Mouse (Mus musculus): ENCODE measurements at regions not wholly inside any gene's neighbourhood (a gene's known extent, or its start where the extent isn't known, plus 50 kb on each side); places are given as distances from the start of the nearest gene placed in this dataset.
A peak's percentile ranks its signal among the peaks of the same experiment; 100 is the strongest.

DNA sequence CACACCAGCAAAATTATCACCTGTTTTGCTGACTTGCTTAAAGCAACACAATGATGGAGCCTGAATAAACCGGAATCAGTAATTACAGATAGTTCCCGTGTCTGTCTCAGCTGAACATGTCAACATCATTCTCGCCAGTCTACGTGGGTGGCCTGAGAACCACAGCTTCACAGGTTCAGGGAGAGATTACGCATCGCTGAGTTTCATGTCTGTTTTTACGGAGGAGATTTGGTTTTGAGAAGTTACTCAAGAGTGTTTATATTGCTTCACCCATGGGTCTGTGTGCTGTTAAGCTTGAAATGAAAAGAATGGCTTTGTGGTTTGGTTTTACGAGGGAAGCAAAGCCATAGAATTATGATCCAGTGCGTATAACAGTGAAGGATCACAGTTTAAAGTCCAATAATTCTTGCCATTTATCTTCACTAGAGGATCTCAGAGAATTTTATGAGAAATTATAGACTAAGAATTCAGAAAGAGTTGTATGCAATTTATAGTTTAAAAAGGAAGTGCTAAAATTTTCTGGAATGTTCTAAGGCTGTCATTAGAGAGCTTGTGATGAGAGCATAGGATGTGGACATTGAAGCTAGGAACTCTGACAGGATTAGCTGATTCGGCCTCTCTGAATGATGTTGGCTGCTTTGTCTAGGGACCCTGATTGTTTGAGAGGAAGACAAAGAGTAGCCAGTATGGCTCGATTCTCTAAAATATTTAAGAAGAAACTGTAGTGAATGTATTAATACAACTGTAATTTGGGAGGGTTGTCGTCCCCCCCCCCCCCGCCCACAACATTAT is 119.4 kb upstream of the Nectin3 start:
- 64% methylated on average over 13 of the region's 13 CpGs for WGBS
- no peak overlapping the region for H3K9ac ChIP-seq (ENCODE audit: low read depth, low read length)

DNA sequence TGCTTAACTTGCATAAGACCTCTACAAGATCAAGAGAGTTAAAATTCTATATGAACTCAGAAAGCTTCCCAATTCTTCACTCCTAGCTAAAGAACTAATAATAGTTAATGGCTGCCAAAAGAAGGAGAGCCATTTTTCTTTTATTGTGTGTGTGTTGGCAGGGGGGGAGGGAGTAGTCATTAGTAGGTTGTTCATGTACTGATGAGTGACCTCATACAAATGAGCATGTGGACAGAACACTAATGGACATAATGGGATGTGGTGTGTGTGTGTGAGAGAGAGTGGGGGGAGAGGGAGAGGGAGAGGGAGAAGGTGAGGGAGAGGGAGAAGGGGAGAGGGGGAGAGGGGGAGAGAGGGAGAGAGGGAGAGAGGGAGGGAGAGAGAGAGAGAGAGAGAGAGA is 118.3 kb upstream of the Nectin3 start:
- Histone ChIP-seq H3K4me1 (ENCODE audit: control insufficient read depth, insufficient read depth, low read depth, low read length) (no peaks in the 10 kb centered on the region), H3K27ac (ENCODE audit: low read depth, low read length) (no peak overlapping the region), H3K4me2 (ENCODE audit: low read length) (no peak overlapping the region), H3K27me3 (replicated peaks; ENCODE audit: control insufficient read depth, insufficient read depth, low read length) (no peaks in the 10 kb centered on the region), H3K9ac (ENCODE audit: low read depth, low read length) (no peak overlapping the region), H3K9me3 (ENCODE audit: control insufficient read depth, low read length) (no peaks in the 10 kb centered on the region), H3K36me3 (ENCODE audit: control insufficient read depth, insufficient read depth, low read length) (no peaks in the 10 kb centered on the region), H3K4me3 (ENCODE audit: low read length) (no peak overlapping the region)
- no peak for ATAC-seq

More for the DNA sequence above, 119.4 kb upstream of the Nectin3 start:
- Histone ChIP-seq H3K36me3 (ENCODE audit: control insufficient read depth, insufficient read depth, low read length) (no peaks in the 10 kb centered on the region), H3K4me3 (ENCODE audit: low read length) (no peak overlapping the region), H3K9me3 (ENCODE audit: control insufficient read depth, low read length) (no peaks in the 10 kb centered on the region), H3K27me3 (replicated peaks; ENCODE audit: control insufficient read depth, insufficient read depth, low read length) (no peaks in the 10 kb centered on the region), H3K27ac (ENCODE audit: low read depth, low read length) (no peak overlapping the region), H3K4me2 (ENCODE audit: low read length) (no peak overlapping the region), H3K4me1 (ENCODE audit: control insufficient read depth, insufficient read depth, low read depth, low read length) (no peaks in the 10 kb centered on the region)
- ATAC-seq = no peak

DNA sequence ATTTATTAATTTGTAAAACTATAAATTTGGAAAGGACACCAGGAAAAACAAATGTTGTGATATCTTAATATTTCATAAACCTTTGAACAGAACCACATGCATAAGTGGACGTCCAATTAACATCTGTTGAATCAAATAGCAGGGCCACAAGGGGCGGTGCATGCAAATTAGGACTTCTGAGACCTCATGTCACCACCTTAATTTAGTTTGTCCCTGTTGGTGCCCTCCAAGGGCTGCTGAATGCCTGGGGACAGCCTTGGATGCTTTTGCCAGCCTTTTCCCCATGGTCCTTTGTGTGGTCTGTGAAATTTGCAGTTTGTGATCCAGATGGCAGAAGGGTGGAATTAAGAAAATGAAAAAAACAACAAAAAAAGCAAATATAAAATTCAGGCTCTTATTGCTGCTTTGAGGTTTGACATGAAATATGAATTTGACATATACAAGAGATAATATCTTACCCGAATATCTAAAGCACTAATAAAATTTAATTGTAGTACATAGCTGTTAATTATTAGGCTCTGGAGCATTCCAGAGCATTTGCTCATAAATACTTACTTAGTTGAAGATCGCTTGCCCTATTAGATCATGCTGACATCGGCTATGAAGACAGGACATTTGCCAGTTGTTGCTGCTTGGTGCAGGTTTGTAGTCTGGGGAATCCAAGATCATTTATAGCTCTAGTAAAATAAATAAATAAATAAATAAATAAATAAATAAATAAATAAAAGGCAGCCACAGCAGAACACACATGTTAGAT is 114.9 kb upstream of the Nectin3 start:
- H3K27ac ChIP-seq (ENCODE audit: low read depth, low read length) = no peak overlapping the region
- ATAC-seq = no peak
- no peak overlapping the region for H3K4me2 ChIP-seq (ENCODE audit: low read length)
- H3K9me3 ChIP-seq (ENCODE audit: control insufficient read depth, low read length) = no peaks in the 10 kb centered on the region
- 73% methylated on average over 5 of the region's 5 CpGs for WGBS
- no peak overlapping the region for H3K4me3 ChIP-seq (ENCODE audit: low read length)
- no peaks in the 10 kb centered on the region for H3K36me3 ChIP-seq (ENCODE audit: control insufficient read depth, insufficient read depth, low read length)
- H3K9ac ChIP-seq (ENCODE audit: low read depth, low read length) = no peak overlapping the region
- H3K4me1 ChIP-seq (ENCODE audit: control insufficient read depth, insufficient read depth, low read depth, low read length) = no peaks in the 10 kb centered on the region
- no peaks in the 10 kb centered on the region for H3K27me3 ChIP-seq (replicated peaks; ENCODE audit: control insufficient read depth, insufficient read depth, low read length)

DNA sequence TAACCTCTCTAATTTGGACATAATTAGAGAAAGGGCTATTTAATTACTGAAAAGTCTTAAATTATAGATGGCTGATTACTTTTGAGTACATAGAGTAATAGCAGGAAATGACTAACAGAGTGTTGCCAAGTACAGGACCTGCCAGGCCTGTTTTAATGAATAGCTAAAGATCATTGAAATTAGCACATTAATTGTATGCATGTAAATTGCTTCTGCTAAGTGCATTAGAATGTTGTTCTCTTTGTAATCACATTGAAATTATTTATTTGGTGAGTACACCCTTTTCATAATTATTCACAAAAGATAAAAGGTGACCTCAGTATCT is 107.5 kb upstream of the Nectin3 start:
- no peak for ATAC-seq
- Histone ChIP-seq H3K9me3 (ENCODE audit: control insufficient read depth, low read length) (no peaks in the 10 kb centered on the region), H3K27ac (ENCODE audit: low read depth, low read length) (no peak overlapping the region), H3K36me3 (ENCODE audit: control insufficient read depth, insufficient read depth, low read length) (no peaks in the 10 kb centered on the region), H3K4me3 (ENCODE audit: low read length) (no peak overlapping the region), H3K27me3 (replicated peaks; ENCODE audit: control insufficient read depth, insufficient read depth, low read length) (no peaks in the 10 kb centered on the region), H3K9ac (ENCODE audit: low read depth, low read length) (no peak overlapping the region), H3K4me1 (ENCODE audit: control insufficient read depth, insufficient read depth, low read depth, low read length) (no peaks in the 10 kb centered on the region), H3K4me2 (ENCODE audit: low read length) (no peak overlapping the region)

DNA sequence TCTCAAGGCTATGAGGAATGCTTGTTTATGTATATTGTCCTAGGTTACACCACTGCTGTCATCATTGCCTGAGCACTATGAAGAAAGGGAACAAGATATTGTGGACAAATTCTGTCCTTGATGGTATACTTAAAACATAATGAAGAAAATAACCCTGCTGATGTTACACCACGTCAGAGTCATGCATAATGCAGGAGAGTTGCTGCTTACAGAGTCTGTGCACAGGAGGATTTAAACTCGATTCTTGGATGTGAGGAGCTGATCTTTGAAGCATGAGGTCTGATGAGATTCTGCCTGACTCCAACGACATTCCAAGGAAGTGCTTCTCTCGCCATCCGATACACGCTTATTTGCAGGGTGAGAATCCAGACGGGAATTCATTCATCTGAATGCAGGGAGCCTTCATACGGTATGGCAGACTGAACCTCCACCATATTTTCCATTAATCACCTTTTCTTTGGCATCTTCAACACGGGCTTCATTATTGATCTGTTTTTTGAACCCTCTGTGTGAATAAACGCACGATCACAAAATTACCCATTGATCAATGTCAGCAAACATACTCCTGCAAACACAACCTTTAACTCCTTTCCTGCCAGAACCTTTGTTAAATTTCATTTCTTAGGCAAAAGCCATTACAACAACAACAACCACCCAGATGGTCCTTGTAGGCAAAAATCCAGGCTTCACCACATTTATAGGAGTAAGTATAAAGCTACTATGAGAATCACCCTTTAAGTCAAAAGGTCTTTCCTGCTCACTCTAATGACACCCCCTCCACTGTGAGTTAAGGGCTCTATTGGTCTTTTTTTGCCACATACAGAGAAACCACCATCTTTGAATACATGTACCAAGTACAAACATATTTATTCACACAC is 106.9 kb upstream of the Nectin3 start:
- Histone ChIP-seq H3K9me3 (ENCODE audit: control insufficient read depth, low read length) (no peaks in the 10 kb centered on the region), H3K4me2 (ENCODE audit: low read length) (peak overlapping the region; percentile 18; the same call in 1 of the 2 replicates), H3K36me3 (ENCODE audit: control insufficient read depth, insufficient read depth, low read length) (no peaks in the 10 kb centered on the region), H3K4me1 (ENCODE audit: control insufficient read depth, insufficient read depth, low read depth, low read length) (no peaks in the 10 kb centered on the region), H3K27ac (ENCODE audit: low read depth, low read length) (no peak overlapping the region), H3K4me3 (ENCODE audit: low read length) (no peak overlapping the region), H3K9ac (ENCODE audit: low read depth, low read length) (peak overlapping the region; percentile 9; the same call in 1 of the 2 replicates), H3K27me3 (replicated peaks; ENCODE audit: control insufficient read depth, insufficient read depth, low read length) (no peaks in the 10 kb centered on the region)
- 43% methylated on average over 11 of the region's 11 CpGs for WGBS
- ATAC-seq = no peak

DNA sequence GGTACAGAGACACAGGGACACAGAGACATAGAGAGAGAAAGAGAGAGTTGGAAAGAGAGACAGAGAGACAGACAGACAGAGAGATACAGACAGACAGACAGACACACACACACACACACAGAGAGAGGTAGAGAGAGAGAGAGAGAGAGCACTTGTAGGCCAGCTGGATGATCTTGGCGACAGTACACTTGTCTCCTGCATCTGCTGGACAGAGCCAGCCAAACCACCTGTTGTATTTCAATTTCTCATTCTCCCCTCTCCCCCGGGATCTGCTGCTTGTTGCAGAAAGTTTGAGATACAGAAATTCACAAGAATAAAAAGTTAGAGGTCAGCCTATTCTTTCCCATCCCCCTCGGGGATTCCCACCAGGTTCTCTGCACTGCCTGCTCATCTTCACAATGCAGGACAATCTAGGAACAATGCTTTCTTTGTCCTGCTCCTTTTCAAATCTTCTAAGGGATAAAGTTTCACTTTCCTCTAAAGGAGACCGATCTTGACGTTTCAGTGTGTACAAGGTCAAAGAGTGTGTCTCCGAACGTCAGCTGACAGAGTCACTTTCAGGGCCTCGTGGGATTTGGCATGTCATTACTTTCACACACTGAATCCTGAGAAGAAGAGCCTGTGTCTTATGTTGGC is 94.4 kb upstream of the Nectin3 start:
- no peak overlapping the region for H3K9ac ChIP-seq (ENCODE audit: low read depth, low read length)
- no peaks in the 10 kb centered on the region for H3K9me3 ChIP-seq (ENCODE audit: control insufficient read depth, low read length)
- H3K27me3 ChIP-seq (replicated peaks; ENCODE audit: control insufficient read depth, insufficient read depth, low read length) = no peaks in the 10 kb centered on the region
- no peak overlapping the region for H3K4me3 ChIP-seq (ENCODE audit: low read length)
- no peak overlapping the region for H3K27ac ChIP-seq (ENCODE audit: low read depth, low read length)
- no peaks in the 10 kb centered on the region for H3K4me1 ChIP-seq (ENCODE audit: control insufficient read depth, insufficient read depth, low read depth, low read length)
- H3K4me2 ChIP-seq (ENCODE audit: low read length) = no peak overlapping the region
- WGBS = 12% methylated on average over 8 of the region's 8 CpGs
- H3K36me3 ChIP-seq (ENCODE audit: control insufficient read depth, insufficient read depth, low read length) = no peaks in the 10 kb centered on the region
- ATAC-seq = no peak

DNA sequence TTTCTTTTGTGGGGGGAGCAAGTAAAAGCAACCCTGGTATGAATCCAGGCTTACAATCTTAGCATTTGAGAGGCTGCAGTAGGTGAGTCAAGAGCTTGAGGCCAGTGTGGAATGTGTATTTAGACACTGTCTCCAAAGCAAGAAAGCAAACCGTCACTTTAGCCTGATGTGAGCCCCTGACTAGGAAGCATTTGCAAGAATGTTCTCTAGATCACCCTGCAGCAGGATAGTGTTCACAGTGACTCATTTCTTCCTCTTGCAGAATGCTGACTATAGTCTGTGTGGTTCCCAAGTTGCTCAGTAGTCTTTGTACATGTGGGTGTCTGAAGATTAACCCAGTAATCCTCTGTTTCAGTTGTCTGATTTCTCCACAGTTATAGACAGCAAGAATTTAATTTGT is 88.7 kb upstream of the Nectin3 start:
- Histone ChIP-seq H3K4me1 (ENCODE audit: control insufficient read depth, insufficient read depth, low read depth, low read length) (no peaks in the 10 kb centered on the region), H3K4me3 (ENCODE audit: low read length) (no peak overlapping the region), H3K9me3 (ENCODE audit: control insufficient read depth, low read length) (no peaks in the 10 kb centered on the region), H3K4me2 (ENCODE audit: low read length) (no peak overlapping the region), H3K27ac (ENCODE audit: low read depth, low read length) (no peak overlapping the region), H3K27me3 (replicated peaks; ENCODE audit: control insufficient read depth, insufficient read depth, low read length) (no peaks in the 10 kb centered on the region), H3K9ac (ENCODE audit: low read depth, low read length) (no peak overlapping the region), H3K36me3 (ENCODE audit: control insufficient read depth, insufficient read depth, low read length) (no peaks in the 10 kb centered on the region)
- no peak for ATAC-seq
- 80% methylated on average over 1 of the region's 1 CpGs for WGBS

DNA sequence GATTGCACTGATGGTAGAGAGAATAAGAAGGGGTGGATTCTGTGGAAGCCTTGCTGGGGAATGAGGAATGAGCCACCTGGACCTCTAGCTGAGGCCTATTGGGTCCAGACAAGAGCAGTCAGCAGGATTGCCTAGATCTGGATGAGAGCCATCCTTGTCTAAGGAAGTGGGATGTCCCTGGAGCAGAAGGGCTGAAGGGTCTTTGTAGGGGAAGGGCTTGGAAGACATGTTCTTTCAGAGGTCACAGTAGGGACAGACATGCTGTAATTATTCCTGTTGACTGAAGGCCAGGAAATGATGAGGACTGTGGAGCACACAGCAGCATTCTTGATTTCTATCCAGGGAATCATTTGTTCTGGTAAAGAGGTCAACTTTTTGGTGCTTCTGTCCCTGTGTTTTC is 86.2 kb upstream of the Nectin3 start:
- H3K27ac ChIP-seq (ENCODE audit: low read depth, low read length) = no peak overlapping the region
- H3K9me3 ChIP-seq (ENCODE audit: control insufficient read depth, low read length) = no peaks in the 10 kb centered on the region
- no peaks in the 10 kb centered on the region for H3K36me3 ChIP-seq (ENCODE audit: control insufficient read depth, insufficient read depth, low read length)
- no peak overlapping the region for H3K4me2 ChIP-seq (ENCODE audit: low read length)
- H3K4me3 ChIP-seq (ENCODE audit: low read length) = no peak overlapping the region
- no peaks in the 10 kb centered on the region for H3K27me3 ChIP-seq (replicated peaks; ENCODE audit: control insufficient read depth, insufficient read depth, low read length)
- ATAC-seq = peak; percentile 69
- H3K4me1 ChIP-seq (ENCODE audit: control insufficient read depth, insufficient read depth, low read depth, low read length) = no peaks in the 10 kb centered on the region
- H3K9ac ChIP-seq (ENCODE audit: low read depth, low read length) = no peak overlapping the region

DNA sequence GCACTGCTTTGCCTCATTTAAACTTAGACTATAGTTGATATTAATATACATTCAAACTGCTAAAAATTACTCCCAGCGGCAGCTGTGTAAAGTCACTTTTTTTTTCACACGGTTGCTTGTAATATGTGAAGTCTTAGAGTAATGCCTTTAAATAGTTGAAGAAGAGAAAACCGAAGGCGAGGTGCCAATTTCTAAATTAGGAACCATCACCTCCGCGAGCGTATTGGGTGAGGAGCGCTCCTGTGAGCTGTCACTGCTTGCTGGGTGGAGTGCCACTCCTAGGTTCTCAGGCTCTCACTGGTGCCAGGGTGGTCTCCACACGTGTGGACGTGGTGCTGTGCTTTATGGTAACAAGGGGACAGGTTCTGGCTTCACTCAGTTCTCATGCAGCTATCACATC is 82.8 kb upstream of the Nectin3 start:
- no peaks in the 10 kb centered on the region for H3K4me1 ChIP-seq (ENCODE audit: control insufficient read depth, insufficient read depth, low read depth, low read length)
- no peak overlapping the region for H3K9ac ChIP-seq (ENCODE audit: low read depth, low read length)
- no peaks in the 10 kb centered on the region for H3K9me3 ChIP-seq (ENCODE audit: control insufficient read depth, low read length)
- WGBS = 89% methylated on average over 10 of the region's 10 CpGs
- no peak overlapping the region for H3K4me2 ChIP-seq (ENCODE audit: low read length)
- ATAC-seq = no peak
- H3K4me3 ChIP-seq (ENCODE audit: low read length) = no peak overlapping the region
- no peak overlapping the region for H3K27ac ChIP-seq (ENCODE audit: low read depth, low read length)
- H3K36me3 ChIP-seq (ENCODE audit: control insufficient read depth, insufficient read depth, low read length) = no peaks in the 10 kb centered on the region
- no peaks in the 10 kb centered on the region for H3K27me3 ChIP-seq (replicated peaks; ENCODE audit: control insufficient read depth, insufficient read depth, low read length)

All from hindbrain, embryonic 16.5 days (tissue).